Mouse (Mus musculus): ENCODE measurements around the gene Klhl28. TPM values are rescaled to one million over a fixed set of nuclear protein-coding genes. Genes with fewer than 3 reads are reported as not detected.
A peak's percentile ranks its signal among the peaks of the same experiment; 100 is the strongest.

Klhl28 gene
- polyA plus RNA-seq (2015; fragmentation: Nextera tagmentation; extraction: Ambion mirVana) = 14.1 and 15.3 TPM in 2 replicates

- Histone ChIP-seq H3K27me3 (ENCODE audit: control insufficient read depth, insufficient read depth, low read depth, low read length) (no peaks in the 10 kb centered on the region), H3K4me1 (replicated peaks; ENCODE audit: control insufficient read depth, insufficient read depth, low read length) (peaks cover 7% of the 10 kb centered on the region), H3K9me3 (ENCODE audit: control insufficient read depth, low read length) (no peaks in the 10 kb centered on the region), H3K9ac (ENCODE audit: low read length) (peak within 1 kb of the TSS; percentile 95), H3K27ac (ENCODE audit: low read length) (peak within 1 kb of the TSS; percentile 87), H3K36me3 (ENCODE audit: control insufficient read depth, insufficient read depth, low read length) (no peaks in the 10 kb centered on the region), H3K4me3 (ENCODE audit: low read length) (peak within 1 kb of the TSS; percentile 98), H3K4me2 (ENCODE audit: low read depth, low read length) (peak within 1 kb of the TSS; percentile 93)
- peak; percentile 99 for ATAC-seq (ENCODE audit: low read depth)
- under 1% methylated on average over 39 of the region's 45 CpGs for WGBS
Measured at GRCm38 (mm10) chr12:64965124-64966026, at the start of gene Klhl28, which contains the start of gene Togaram1. Gene Klhl28, minus strand, starts transcription at chr12:64965534. Gene Togaram1, plus strand, starts transcription at chr12:64965804.

DNA sequence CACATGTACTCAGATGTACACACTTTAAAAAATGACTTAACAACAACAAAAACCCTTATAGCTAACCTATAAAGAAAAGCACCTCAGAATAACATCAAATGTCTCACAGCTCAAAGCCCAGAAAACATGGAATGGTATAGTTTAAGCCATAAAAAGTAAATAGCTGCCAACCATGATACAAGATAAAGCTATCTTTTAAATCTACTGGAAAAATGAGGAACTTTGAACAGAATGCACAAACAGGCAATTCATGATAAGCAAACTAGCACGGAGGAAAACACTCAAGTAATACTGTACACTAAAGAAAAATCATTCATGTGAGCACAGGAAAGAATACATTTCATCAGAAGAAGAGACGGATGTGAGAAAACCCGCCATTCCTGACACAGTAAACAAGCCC, 42.4 kb upstream of the Klhl28 start:
- Histone ChIP-seq H3K27me3 (ENCODE audit: control insufficient read depth, insufficient read depth, low read depth, low read length) (no peaks in the 10 kb centered on the region), H3K4me1 (replicated peaks; ENCODE audit: control insufficient read depth, insufficient read depth, low read length) (no peaks in the 10 kb centered on the region), H3K36me3 (ENCODE audit: control insufficient read depth, insufficient read depth, low read length) (peaks cover 26% of the 10 kb centered on the region), H3K27ac (ENCODE audit: low read length) (no peak overlapping the region), H3K4me3 (ENCODE audit: low read length) (no peak overlapping the region), H3K9ac (ENCODE audit: low read length) (no peak overlapping the region), H3K9me3 (ENCODE audit: control insufficient read depth, low read length) (no peaks in the 10 kb centered on the region), H3K4me2 (ENCODE audit: low read depth, low read length) (no peak overlapping the region)
- no peak for ATAC-seq (ENCODE audit: low read depth)
- 90% methylated on average over 3 of the region's 3 CpGs for WGBS

GRCm38 (mm10) chr12:64977518-64977917, 12.2 kb upstream of the Klhl28 start:
- no peak overlapping the region for H3K27ac ChIP-seq (ENCODE audit: low read length)
- H3K27me3 ChIP-seq (ENCODE audit: control insufficient read depth, insufficient read depth, low read depth, low read length) = no peaks in the 10 kb centered on the region
- H3K4me3 ChIP-seq (ENCODE audit: low read length) = no peak overlapping the region
- no peak overlapping the region for H3K4me2 ChIP-seq (ENCODE audit: low read depth, low read length)
- WGBS = 81% methylated on average over 1 of the region's 1 CpGs
- H3K4me1 ChIP-seq (replicated peaks; ENCODE audit: control insufficient read depth, insufficient read depth, low read length) = no peaks in the 10 kb centered on the region
- no peak for ATAC-seq (ENCODE audit: low read depth)
- no peak overlapping the region for H3K9ac ChIP-seq (ENCODE audit: low read length)
- H3K9me3 ChIP-seq (ENCODE audit: control insufficient read depth, low read length) = no peaks in the 10 kb centered on the region
- peaks cover 16% of the 10 kb centered on the region for H3K36me3 ChIP-seq (ENCODE audit: control insufficient read depth, insufficient read depth, low read length)

- Histone ChIP-seq H3K4me3 (ENCODE audit: low read length) (no peak overlapping the region), H3K9me3 (ENCODE audit: control insufficient read depth, low read length) (no peaks in the 10 kb centered on the region), H3K9ac (ENCODE audit: low read length) (no peak overlapping the region), H3K4me1 (replicated peaks; ENCODE audit: control insufficient read depth, insufficient read depth, low read length) (peaks cover 2% of the 10 kb centered on the region; the same call in 1 of the 2 replicates), H3K4me2 (ENCODE audit: low read depth, low read length) (no peak overlapping the region), H3K27me3 (ENCODE audit: control insufficient read depth, insufficient read depth, low read depth, low read length) (no peaks in the 10 kb centered on the region), H3K36me3 (ENCODE audit: control insufficient read depth, insufficient read depth, low read length) (peaks cover 14% of the 10 kb centered on the region), H3K27ac (ENCODE audit: low read length) (no peak overlapping the region)
- no peak for ATAC-seq (ENCODE audit: low read depth)
- WGBS = 55% methylated on average over 1 of the region's 1 CpGs
Measured at GRCm38 (mm10) chr12:64976191-64976590, 10.9 kb upstream of the Klhl28 start.

DNA sequence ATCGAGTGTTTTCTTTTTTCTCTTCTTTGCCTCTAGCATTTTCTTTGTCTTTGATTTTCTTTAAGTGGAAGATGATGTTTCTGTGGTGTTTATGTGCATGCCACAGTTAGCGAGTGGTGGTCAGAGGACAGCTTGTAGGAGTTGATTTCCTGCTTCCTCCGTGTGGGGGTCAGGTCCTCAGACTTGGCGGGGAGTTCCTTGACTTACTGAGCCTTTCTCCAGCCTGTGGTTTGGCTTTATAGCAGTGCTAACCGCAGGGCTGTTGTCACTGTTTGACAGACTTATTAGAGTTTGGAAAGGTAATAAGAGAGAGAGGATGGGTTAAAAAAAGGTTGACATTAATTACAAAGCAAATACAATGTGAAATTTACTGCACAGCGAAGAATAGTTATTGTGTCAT, 10.2 kb upstream of the Klhl28 start:
- H3K27me3 ChIP-seq (ENCODE audit: control insufficient read depth, insufficient read depth, low read depth, low read length) = no peaks in the 10 kb centered on the region
- peaks cover 8% of the 10 kb centered on the region; the same call in 1 of the 2 replicates for H3K4me1 ChIP-seq (replicated peaks; ENCODE audit: control insufficient read depth, insufficient read depth, low read length)
- H3K4me3 ChIP-seq (ENCODE audit: low read length) = no peak overlapping the region
- no peak overlapping the region for H3K27ac ChIP-seq (ENCODE audit: low read length)
- 46% methylated on average over 6 of the region's 6 CpGs for WGBS
- H3K9ac ChIP-seq (ENCODE audit: low read length) = no peak overlapping the region
- no peak overlapping the region for H3K4me2 ChIP-seq (ENCODE audit: low read depth, low read length)
- ATAC-seq (ENCODE audit: low read depth) = no peak
- peaks cover 13% of the 10 kb centered on the region for H3K36me3 ChIP-seq (ENCODE audit: control insufficient read depth, insufficient read depth, low read length)
- H3K9me3 ChIP-seq (ENCODE audit: control insufficient read depth, low read length) = no peaks in the 10 kb centered on the region

DNA sequence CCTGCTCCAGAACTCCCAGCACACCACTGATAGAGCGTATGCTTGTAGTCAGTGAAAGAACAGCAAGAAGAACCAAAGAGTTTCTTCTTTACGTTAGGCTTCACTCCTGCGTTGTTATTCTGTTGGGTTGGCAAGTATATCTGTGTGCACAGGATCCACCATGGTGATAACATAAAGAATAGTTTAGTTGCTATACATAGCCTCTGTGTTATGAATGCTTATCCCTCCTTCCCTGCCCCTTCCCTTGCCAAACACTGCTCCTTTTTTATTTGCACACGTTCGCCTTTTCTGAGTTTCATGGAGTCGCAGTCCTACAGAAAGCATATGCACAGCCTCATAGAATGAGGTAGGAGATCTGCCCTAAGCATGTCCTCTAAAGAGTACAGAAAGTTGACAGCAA, 6.7 kb upstream of the Klhl28 start:
- Histone ChIP-seq H3K4me3 (ENCODE audit: low read length) (no peak overlapping the region), H3K9ac (ENCODE audit: low read length) (no peak overlapping the region), H3K9me3 (ENCODE audit: control insufficient read depth, low read length) (no peaks in the 10 kb centered on the region), H3K27me3 (ENCODE audit: control insufficient read depth, insufficient read depth, low read depth, low read length) (no peaks in the 10 kb centered on the region), H3K4me1 (replicated peaks; ENCODE audit: control insufficient read depth, insufficient read depth, low read length) (peaks cover 13% of the 10 kb centered on the region; the same call in 1 of the 2 replicates), H3K27ac (ENCODE audit: low read length) (no peak overlapping the region), H3K4me2 (ENCODE audit: low read depth, low read length) (no peak overlapping the region), H3K36me3 (ENCODE audit: control insufficient read depth, insufficient read depth, low read length) (0 out of 2 replicates have a peak, but pooled peaks cover 2% of the 10 kb centered on the region)
- WGBS = 60% methylated on average over 6 of the region's 6 CpGs
- no peak for ATAC-seq (ENCODE audit: low read depth)

- Histone ChIP-seq H3K4me1 (replicated peaks; ENCODE audit: control insufficient read depth, insufficient read depth, low read length) (peaks cover 13% of the 10 kb centered on the region; the same call in 1 of the 2 replicates), H3K27me3 (ENCODE audit: control insufficient read depth, insufficient read depth, low read depth, low read length) (no peaks in the 10 kb centered on the region), H3K4me3 (ENCODE audit: low read length) (no peak overlapping the region), H3K4me2 (ENCODE audit: low read depth, low read length) (no peak overlapping the region), H3K9ac (ENCODE audit: low read length) (no peak overlapping the region), H3K9me3 (ENCODE audit: control insufficient read depth, low read length) (no peaks in the 10 kb centered on the region), H3K27ac (ENCODE audit: low read length) (no peak overlapping the region), H3K36me3 (ENCODE audit: control insufficient read depth, insufficient read depth, low read length) (no peaks in the 10 kb centered on the region)
- no peak for ATAC-seq (ENCODE audit: low read depth)
Measured at GRCm38 (mm10) chr12:64971399-64971798, 6.1 kb upstream of the Klhl28 start.

- no peaks in the 10 kb centered on the region for H3K9me3 ChIP-seq (ENCODE audit: control insufficient read depth, low read length)
- H3K27ac ChIP-seq (ENCODE audit: low read length) = no peak overlapping the region
- peak overlapping the region; percentile 95 for H3K9ac ChIP-seq (ENCODE audit: low read length)
- H3K4me3 ChIP-seq (ENCODE audit: low read length) = peak overlapping the region; percentile 98
- 4% methylated on average over 2 of the region's 2 CpGs for WGBS
- H3K27me3 ChIP-seq (ENCODE audit: control insufficient read depth, insufficient read depth, low read depth, low read length) = no peaks in the 10 kb centered on the region
- H3K36me3 ChIP-seq (ENCODE audit: control insufficient read depth, insufficient read depth, low read length) = no peaks in the 10 kb centered on the region
- H3K4me1 ChIP-seq (replicated peaks; ENCODE audit: control insufficient read depth, insufficient read depth, low read length) = peaks cover 15% of the 10 kb centered on the region
- ATAC-seq (ENCODE audit: low read depth) = no peak
- H3K4me2 ChIP-seq (ENCODE audit: low read depth, low read length) = peak overlapping the region; percentile 84
Measured at GRCm38 (mm10) chr12:64968067-64968466, 2.7 kb upstream of the Klhl28 start.

DNA sequence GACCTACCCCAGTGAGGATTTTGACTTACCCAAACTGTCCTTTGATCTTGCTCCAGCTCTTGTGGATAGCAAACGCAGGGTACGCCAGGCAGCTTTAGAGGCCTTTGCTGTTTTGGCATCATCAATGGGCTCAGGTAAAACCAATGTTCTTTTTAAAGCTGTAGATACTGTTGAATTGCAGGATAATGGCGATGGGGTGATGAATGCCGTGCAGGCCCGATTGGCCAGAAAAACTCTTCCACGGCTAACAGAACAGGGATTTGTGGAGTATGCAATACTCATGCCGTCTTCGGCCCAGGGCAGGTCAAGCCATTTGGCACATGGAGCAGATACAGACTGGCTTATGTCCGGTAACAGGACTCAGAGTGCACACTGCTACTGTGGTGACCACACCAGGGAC, 2.1 kb upstream of the Klhl28 start:
- peaks cover 15% of the 10 kb centered on the region for H3K4me1 ChIP-seq (replicated peaks; ENCODE audit: control insufficient read depth, insufficient read depth, low read length)
- no peaks in the 10 kb centered on the region for H3K27me3 ChIP-seq (ENCODE audit: control insufficient read depth, insufficient read depth, low read depth, low read length)
- no peak overlapping the region for H3K27ac ChIP-seq (ENCODE audit: low read length)
- no peaks in the 10 kb centered on the region for H3K36me3 ChIP-seq (ENCODE audit: control insufficient read depth, insufficient read depth, low read length)
- under 1% methylated on average over 9 of the region's 9 CpGs for WGBS
- H3K4me2 ChIP-seq (ENCODE audit: low read depth, low read length) = peak overlapping the region; percentile 84
- H3K4me3 ChIP-seq (ENCODE audit: low read length) = peak overlapping the region; percentile 98
- H3K9me3 ChIP-seq (ENCODE audit: control insufficient read depth, low read length) = no peaks in the 10 kb centered on the region
- H3K9ac ChIP-seq (ENCODE audit: low read length) = peak overlapping the region; percentile 95
- ATAC-seq (ENCODE audit: low read depth) = no peak

All from lung, embryonic 16.5 days (tissue).